Mouse (Mus musculus): Measurements from ENCODE around the gene Nkx6-1. TPM values are rescaled to one million over a fixed set of nuclear protein-coding genes. Genes with fewer than 3 reads are reported as not detected.

Gene Nkx6-1
- total RNA-seq, 2 experiments from 2014 or later, result 0.07 TPM; not detected in 1

GRCm38 (mm10) chr5:101658984-101659290, 5.9 kb downstream of the Nkx6-1 start:
- DNase-seq, result no peak

DNA sequence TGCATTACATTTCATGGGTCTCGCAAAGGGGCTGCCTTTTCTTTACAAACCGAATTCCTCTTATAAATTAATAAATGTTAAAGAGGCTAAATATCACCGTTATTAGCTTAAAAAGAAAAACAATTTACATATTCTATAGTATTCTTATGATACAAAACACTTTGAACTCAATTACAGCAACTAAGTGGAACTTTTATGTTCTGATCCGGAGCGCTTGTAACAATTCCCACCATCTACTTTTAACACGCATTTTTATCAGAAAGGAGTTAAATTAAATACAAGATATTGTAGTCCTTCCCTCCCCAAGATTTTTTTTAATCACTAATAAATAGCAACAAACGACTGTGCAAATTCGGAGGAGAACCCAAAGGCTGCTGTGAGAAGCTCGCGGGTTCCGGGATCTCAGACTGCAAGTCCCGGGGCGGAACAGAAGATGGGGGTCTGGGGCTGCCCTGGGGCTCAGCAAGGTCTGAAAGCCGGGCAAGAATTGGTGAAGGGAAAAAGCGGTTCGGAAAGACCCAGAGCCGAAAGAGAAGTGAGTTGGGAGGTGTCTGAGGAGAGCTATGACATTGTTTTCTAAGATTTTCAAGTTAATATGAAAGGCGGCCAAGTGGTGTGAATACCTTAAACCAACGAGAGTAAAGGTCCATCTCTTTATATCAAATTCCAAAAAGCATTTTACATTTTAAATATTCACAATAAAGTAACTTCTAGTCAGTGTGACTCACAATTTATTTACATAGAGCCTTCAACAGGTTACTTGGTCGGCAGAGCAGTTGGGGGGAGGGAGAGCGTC, 6.4 kb downstream of the Nkx6-1 start:
- no peak for DNase-seq

- DNase-seq, result no peak
Observed at GRCm38 (mm10) chr5:101657698-101658097, 7.1 kb downstream of the Nkx6-1 start.

DNA sequence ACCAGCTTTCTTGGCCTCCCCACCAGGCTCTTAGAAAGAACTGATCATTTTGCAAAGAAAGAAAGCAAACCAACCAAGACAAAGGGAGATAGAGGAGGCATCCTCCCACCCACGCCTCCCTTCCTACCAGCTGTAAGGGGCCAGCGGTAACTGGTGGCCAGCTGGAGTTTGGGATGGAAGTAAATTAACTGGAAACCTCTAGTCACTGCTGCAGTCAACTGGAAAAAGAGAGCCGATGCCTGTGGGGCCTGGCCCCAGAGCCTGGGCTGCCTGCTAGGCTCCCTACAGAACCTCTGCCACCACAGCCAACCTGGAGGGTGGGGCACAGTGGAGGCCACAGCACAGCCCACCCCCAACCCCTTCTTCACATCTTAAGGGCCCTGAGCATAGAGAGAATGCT, 8.7 kb downstream of the Nkx6-1 start:
- no peak for DNase-seq

DNA sequence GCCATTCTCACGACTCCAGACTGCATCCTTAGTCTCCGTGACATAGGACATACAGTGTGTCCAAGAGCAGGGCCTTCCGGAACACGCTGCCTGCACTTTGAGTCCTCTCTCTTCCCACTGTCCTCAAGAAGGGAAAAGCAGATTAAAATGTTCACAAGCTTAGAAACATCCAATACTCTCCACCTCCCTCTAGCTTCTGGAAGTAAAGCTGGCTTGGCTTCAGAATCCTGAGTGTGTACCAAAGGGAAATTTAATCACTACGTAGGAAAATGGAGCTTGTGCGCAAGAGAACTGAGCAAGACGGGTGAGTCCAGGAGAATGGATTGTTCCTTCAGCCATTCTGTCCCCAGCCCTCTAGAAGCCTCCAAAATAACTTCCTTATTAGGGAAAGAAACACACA, 9.4 kb downstream of the Nkx6-1 start:
- no peak for DNase-seq

GRCm38 (mm10) chr5:101647726-101648686, 16.8 kb downstream of the Nkx6-1 start:
- peak; percentile 22 for DNase-seq

GRCm38 (mm10) chr5:101646961-101647575, 17.7 kb downstream of the Nkx6-1 start:
- no peak for DNase-seq

DNA sequence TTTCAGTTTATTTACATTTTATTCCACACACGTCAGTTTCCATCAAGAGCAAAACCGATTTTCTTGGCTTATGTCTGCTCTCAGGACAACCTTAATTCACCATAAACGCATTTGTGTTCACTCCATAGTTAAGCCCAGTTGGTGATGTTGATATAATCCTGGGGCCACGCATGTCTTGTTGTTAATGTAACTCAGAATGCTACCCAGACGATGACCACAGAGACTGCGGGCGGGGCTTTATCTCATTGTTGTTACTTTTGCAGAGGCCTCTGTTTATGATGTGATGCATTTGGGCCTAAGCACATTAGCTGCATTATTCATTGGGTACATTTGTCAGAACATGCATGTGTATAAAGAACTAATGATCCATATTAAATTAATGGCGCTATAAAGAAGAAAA, 19.7 kb downstream of the Nkx6-1 start:
- no peak for DNase-seq

DNA sequence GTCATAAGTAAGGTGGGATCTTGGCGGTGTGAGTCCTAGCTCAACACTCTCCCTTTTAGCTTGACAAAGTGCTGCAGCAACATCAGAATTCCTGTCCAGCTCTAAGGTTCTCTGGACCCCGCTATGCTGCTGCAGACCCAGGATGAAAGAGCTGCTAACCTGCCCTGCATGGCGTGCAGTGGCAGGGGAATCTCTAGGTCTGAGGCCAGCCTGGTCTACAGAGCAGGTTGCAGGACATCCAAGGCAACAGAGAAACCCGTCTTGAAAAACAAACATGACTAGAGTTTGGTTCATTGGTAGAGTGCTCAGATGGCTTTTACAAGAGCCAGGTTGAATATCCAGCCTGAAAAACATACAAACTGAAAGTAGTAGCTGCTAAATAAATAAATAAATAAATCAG, 26.7 kb downstream of the Nkx6-1 start:
- DNase-seq, result no peak

Other genes starting within 250 kb of the Nkx6-1 start
- gene Cds1, start 100.1 kb upstream of the Nkx6-1 start, total RNA-seq (2021), result 1 to 10 TPM; 1.4 to 1.5 TPM

Data from gastrocnemius, postnatal 10 days (tissue).